Mouse (Mus musculus) ovary, postnatal 10 days (tissue): ENCODE results near the gene Arhgef11.
"Not testable (repeated sequence)": the region's sequence is repeated elsewhere in the genome, so short reads cannot be mapped to it uniquely, and the experiment has no call there.

ENCODE experiments used
- DNase-seq: peaks from one replicate; pipeline ENCODE4 v3.0.0; 2022; ENCODE audit warnings: low spot score

Arhgef11 gene

GRCm38 (mm10) chr3:87616957-87617810, at the start of gene Arhgef11:
Arhgef11 (plus strand) TSS chr3:87617559.
- DNase-seq, result peak; percentile 60

DNA sequence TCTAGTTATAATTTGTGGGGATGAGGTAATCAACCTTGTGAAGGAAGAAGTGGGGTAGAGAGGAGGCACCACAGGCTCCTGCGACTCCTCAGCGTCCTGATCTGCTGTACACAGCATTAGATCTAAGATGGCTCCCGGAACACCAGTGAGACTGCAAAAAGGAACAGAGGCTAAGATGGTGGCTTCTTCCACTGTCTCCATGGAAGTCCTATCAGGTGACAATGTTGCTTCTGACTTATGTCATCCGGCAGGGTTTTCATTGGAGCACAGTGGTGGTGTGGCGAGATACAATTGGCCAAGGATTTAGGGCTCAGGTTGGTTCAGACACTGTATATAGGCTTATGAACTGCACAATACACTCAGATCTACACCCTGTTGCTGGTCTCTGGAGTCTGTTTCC, 48.7 kb upstream of the Arhgef11 start:
- DNase-seq, result no peak

- DNase-seq, result no peak
These were observed 41.6 kb upstream of the Arhgef11 start for GRCm38 (mm10) chr3:87575766-87576165.

GRCm38 (mm10) chr3:87582259-87582658, 35.1 kb upstream of the Arhgef11 start:
- DNase-seq, result no peak

DNA sequence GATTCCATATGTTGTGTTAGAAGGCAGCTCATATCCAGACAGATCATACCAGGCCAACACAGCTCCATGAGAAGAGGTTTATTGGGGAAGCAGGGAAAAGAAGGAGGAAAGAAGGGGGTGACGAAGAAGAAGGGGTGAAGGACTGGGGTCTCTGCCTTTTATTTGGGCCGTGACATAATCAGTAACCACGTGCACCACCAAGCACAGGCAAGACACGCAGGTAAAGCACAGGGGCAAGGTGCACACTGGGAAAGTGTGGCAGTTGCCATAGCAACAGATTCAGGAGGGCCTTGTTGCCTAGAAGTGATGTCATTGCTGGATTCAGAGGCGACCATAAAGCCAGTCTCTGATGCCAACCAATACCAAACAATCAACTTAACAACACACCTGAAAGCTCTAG, 23.6 kb upstream of the Arhgef11 start:
- no peak for DNase-seq

- not testable (repeated sequence) for DNase-seq
These were observed 22.0 kb upstream of the Arhgef11 start for GRCm38 (mm10) chr3:87595328-87595727.

DNA sequence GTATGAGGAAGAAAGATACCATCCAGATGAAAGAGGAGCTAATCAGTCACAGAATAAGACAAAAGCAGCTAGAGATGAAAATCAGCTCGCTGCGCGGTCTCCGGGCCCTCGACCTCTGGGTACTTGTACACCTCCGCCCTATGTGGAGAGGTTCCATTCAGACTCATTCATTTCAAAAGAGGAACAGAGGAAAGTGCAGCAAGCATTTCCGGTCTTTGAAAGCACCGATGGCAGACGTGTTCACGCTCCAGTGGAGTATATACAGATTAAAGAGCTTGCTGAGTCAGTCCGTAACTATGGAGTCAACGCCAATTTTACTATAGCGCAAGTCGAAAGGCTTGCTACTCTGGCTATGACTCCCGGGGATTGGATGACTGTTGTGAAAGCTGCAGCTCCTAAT, 16.3 kb upstream of the Arhgef11 start:
- DNase-seq, result not testable (repeated sequence)

- no peak for DNase-seq
These were observed 1.0 kb upstream of the Arhgef11 start for GRCm38 (mm10) chr3:87616354-87616753.

DNA sequence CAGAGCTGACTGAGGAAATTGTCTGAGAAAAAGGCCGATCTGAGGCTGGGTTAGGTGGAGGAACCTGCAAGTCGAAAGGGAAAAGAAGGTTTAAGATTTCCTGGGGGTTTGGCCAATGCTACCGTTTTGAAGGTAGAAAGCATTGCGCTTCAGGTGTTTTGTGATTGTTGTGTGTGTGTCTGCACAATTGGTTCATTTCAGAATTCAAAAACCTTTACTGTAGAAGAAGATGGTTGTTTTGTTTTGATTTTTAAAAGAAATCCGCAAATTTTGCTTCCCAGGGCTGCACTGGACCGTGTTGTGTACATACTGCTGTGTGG, 412 bp downstream of the Arhgef11 start:
- no peak for DNase-seq

DNA sequence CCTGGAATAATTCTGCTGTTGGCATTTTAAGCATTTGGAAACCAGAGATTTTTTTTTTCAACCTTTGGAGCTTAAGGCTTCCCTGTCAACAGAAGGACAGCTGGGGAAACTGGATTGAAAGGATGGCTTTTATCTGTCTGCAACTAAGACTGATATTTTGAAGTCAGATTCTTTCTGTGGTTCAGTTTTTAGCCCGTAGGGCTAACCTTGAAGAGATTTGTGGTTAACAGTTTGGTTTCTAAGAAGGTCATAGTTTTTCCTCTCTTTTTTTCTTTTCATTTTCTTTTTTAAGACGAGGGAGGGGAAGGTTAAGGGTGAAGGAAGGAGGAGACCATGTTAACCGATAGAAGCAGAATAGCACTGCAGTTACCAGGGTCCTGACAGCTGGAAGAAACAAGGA, 881 bp downstream of the Arhgef11 start:
- DNase-seq, result no peak

DNA sequence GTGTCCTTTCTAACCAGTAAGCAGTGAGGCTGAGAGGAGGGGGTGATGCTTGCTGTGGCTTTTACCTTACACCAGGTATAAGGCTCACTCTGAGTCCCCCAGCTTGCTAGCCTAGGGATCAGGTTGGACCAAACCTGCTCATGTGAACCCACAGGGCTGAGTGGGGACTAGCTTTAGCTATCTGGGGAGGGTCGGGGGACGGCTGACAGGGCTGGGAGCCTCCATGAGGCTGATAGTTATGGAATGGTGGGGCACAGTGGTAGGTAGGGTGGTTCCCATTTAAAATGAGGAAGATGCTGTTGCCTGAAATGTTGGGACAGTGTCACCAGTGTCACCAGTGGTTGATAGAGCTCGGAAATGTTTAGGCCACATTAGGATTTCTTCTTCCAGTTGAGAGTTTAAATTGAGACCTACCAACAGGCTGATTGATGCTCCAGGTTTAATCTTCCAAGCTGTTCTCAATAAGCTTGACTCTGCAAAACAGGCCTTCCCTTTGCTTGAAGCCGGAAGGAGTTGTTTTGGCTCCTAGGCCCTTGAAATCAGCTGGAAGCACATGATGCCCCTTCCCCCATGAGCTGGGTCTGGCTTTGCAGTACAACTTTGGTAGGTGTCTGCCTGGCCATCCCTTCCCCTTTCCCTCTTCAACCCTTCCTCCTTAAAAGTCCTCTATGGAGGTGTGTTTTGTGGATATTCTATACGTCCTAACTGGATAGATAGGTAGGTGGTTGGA, 1.8 kb downstream of the Arhgef11 start:
- no peak for DNase-seq

- DNase-seq, result no peak
These were observed 3.0 kb downstream of the Arhgef11 start for GRCm38 (mm10) chr3:87620218-87620891.

- DNase-seq, result no peak
These were observed 7.5 kb downstream of the Arhgef11 start for GRCm38 (mm10) chr3:87624899-87625298.

- DNase-seq, result no peak
These were observed 13.5 kb downstream of the Arhgef11 start for GRCm38 (mm10) chr3:87630899-87631298.

GRCm38 (mm10) chr3:87631408-87631807, 14.0 kb downstream of the Arhgef11 start:
- no peak for DNase-seq

GRCm38 (mm10) chr3:87635514-87635913, 18.2 kb downstream of the Arhgef11 start:
- no peak for DNase-seq

DNA sequence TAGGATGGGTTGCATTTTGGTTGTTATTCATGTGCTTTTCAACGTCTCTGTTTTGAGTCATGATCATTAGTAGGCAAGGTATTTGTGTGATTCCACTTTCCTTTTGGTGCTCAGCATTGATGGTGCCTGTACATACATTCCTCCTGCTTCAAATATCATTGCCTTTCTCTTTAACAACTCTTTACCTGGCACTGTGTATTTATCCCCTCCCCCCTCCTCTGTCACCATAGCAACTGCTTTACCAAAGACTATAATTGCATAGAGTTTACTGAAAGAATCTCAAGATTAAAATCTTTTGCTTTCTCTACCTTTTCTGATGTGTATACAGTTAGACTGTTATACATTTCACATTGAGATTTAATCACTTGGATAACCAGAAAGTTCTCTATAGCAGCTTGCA, 26.1 kb downstream of the Arhgef11 start:
- no peak for DNase-seq

GRCm38 (mm10) chr3:87646174-87646573, 28.8 kb downstream of the Arhgef11 start:
- no peak for DNase-seq

GRCm38 (mm10) chr3:87649063-87649462, 31.7 kb downstream of the Arhgef11 start:
- no peak for DNase-seq

- DNase-seq, result no peak
These were observed 41.0 kb downstream of the Arhgef11 start for GRCm38 (mm10) chr3:87658348-87658747.

DNA sequence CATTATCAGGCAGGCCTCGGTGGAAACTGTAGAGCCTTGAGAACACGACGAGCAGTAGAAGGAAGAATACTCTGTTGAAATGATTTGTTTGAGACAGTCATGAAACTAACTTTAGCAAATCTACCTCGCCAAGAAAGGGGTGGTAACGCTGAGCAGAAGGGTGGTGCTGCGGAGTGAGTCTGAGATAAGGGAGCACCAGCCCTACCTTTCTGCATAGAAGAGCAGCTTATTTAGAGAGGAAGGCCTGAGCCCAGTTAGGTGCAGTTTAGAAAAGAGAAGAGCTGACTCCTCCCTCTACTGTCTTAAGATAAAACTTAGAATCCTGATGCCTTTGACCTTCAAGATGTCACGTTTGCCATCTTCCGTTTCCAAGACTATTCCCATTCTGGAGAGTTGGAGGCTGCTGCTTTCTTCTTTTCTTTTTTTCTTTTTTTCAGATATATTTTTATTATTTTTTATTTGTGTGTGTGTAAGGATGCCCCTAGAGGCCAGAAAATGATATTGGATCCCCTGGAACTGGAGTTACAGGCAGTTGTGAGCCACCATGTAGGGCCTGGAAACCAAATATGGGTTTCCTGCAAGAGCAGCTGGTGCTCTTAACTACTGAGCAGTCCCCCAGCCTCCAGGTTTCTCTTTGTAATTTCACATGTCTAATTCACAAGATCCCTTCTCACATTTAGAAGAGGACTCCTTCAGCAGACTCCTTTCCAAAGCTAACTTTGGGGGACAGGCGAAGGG, 42.5 kb downstream of the Arhgef11 start:
- DNase-seq, result no peak

DNA sequence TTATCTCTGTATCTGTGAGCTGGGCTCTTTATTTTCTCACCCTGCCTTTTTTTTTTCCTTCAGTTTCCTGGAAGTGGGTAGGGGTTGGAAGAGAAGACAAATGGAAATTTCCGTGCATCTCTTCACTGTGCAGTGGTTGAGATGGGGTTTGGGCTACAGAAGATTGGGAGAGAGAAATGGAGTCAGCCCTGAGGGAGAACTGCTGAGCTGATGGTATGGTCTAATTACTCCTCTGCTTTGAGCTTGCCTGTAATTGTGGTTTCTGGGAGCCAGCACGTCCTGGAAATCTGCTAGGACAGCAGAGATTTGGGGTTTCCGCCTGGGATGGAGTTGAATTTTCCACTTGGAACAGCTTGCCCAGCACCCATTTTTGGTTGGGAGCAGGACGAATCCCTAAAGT, 43.1 kb downstream of the Arhgef11 start:
- no peak for DNase-seq
